Mouse (Mus musculus) intestine, postnatal 0 days (tissue): Measurements from ENCODE around the gene Clcn5. TPM values are rescaled to one million over a fixed set of nuclear protein-coding genes. Genes with fewer than 3 reads are reported as not detected.

ENCODE experiments used
- ATAC-seq: fragments of 200-750 bp; cut with Nextera tagmentation; 2 replicates; pipeline ENCODE4 v1.8.0; 2017; ENCODE audit warnings: mild to moderate bottlenecking, moderate TSS enrichment, moderate library complexity
- H3K27ac ChIP-seq: fragments of 300-500 bp; sonication (generic); 2 replicates; pipeline ENCODE4 v1.5.1; 2014; ENCODE audit warnings: mild to moderate bottlenecking, low read depth, low read length, moderate library complexity
- H3K27me3 ChIP-seq: fragments of 300-500 bp; sonication (generic); replicated peaks from 2 replicates; pipeline ENCODE4 v1.6.1; 2014; ENCODE audit warnings: low read length, mixed read lengths; ENCODE audit not compliant: control insufficient read depth, insufficient read depth
- H3K36me3 ChIP-seq: fragments of 300-500 bp; sonication (generic); 2 replicates; pipeline ENCODE4 v1.6.1; 2014; ENCODE audit warnings: mild to moderate bottlenecking, moderate library complexity; ENCODE audit not compliant: control insufficient read depth, insufficient read depth
- H3K4me1 ChIP-seq: fragments of 300-500 bp; sonication (generic); replicated peaks from 2 replicates; pipeline ENCODE4 v1.6.1; 2014; ENCODE audit warnings: antibody characterized with exemption, low read length, mixed read lengths; ENCODE audit not compliant: control insufficient read depth, insufficient read depth
- H3K4me2 ChIP-seq: fragments of 300-500 bp; sonication (generic); replicated peaks from 2 replicates; pipeline ENCODE4 v1.6.1; 2014; ENCODE audit warnings: low read depth, mild to moderate bottlenecking, moderate library complexity
- H3K4me3 ChIP-seq: fragments of 300-500 bp; sonication (generic); 2 replicates; pipeline ENCODE4 v1.5.1; 2014; ENCODE audit warnings: low read depth, low read length
- H3K9ac ChIP-seq: fragments of 300-500 bp; sonication (generic); 2 replicates; pipeline ENCODE4 v1.6.1; 2014; ENCODE audit warnings: mild to moderate bottlenecking, low read depth, low read length
- H3K9me3 ChIP-seq: fragments of 300-500 bp; sonication (generic); 2 replicates; pipeline ENCODE4 v1.6.1; 2016; ENCODE audit warnings: mixed run types; ENCODE audit not compliant: control insufficient read depth
- CTCF ChIP-seq: sonication (generic); IDR thresholded peaks from 2 replicates; pipeline ENCODE4 v1.5.1; 2016; ENCODE audit warnings: low read depth, mild to moderate bottlenecking, control low read depth, antibody characterized with exemption, moderate library complexity
- WGBS: fragments of 180-500 bp; shearing (Covaris S2); extraction: QIAGEN DNeasy Blood & Tissue Kit; methylation state at CpG from one replicate; pipeline ENCODE4 v1.1.7; 2014; 5-methylcytosine and 5-hydroxymethylcytosine counted together
- polyA plus RNA-seq: library from polyadenylated mRNA; unstranded; fragments of >200 nt; fragmentation: Nextera tagmentation; extraction: Ambion mirVana; gene quantifications from 2 replicates; pipeline ENCODE4 v1.2.1, GENCODE M21; 2015

The Clcn5 gene
- polyA plus RNA-seq, 1 experiment from 2014 or later = 23.2 TPM

- H3K9ac ChIP-seq = no peak overlapping the region
- no peak overlapping the region for H3K4me3 ChIP-seq
- no peak for TF ChIP-seq CTCF
- H3K27me3 ChIP-seq = no peaks in the 10 kb centered on the region
- H3K4me2 ChIP-seq = no peak overlapping the region
- no peaks in the 10 kb centered on the region for H3K36me3 ChIP-seq
- H3K27ac ChIP-seq = no peak overlapping the region
- ATAC-seq = no peak
- WGBS = 56% methylated on average over 3 of the region's 3 CpGs
- no peaks in the 10 kb centered on the region for H3K4me1 ChIP-seq
- H3K9me3 ChIP-seq = no peaks in the 10 kb centered on the region
These were observed 59.4 kb downstream of the Clcn5 start for GRCm38 (mm10) chrX:7259718-7260117.

- Histone ChIP-seq H3K9me3 (no peaks in the 10 kb centered on the region), H3K27me3 (no peaks in the 10 kb centered on the region), H3K9ac (no peak overlapping the region), H3K27ac (no peak overlapping the region), H3K4me3 (no peak overlapping the region), H3K4me2 (no peak overlapping the region), H3K4me1 (no peaks in the 10 kb centered on the region), H3K36me3 (no peaks in the 10 kb centered on the region)
- 65% methylated on average over 3 of the region's 3 CpGs for WGBS
- ATAC-seq = no peak
- no peak for TF ChIP-seq CTCF
These were observed 63.1 kb downstream of the Clcn5 start for GRCm38 (mm10) chrX:7256022-7256421.

DNA sequence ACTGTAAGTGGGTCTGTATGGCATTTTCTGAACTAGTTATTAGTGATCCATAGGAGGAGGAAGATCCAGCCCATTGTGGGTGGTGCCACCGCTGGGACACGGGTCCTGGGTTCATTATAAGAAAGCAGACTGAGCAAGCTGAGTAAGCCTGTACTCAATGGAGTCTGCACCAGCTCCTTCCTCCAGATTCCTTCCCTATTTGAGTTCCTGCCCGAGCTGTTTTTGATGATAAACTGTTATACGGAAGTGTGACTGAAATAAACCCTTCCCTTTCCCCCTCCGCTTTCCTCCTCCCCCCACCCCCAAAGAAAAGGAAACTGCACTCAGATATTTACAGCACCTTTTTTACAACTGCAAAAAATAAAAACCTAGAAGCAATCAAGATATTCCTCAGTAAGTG, 115.1 kb downstream of the Clcn5 start:
- Histone ChIP-seq H3K36me3 (no peaks in the 10 kb centered on the region), H3K4me1 (no peaks in the 10 kb centered on the region), H3K27ac (no peak overlapping the region), H3K9ac (no peak overlapping the region), H3K27me3 (no peaks in the 10 kb centered on the region), H3K4me2 (no peak overlapping the region), H3K9me3 (no peaks in the 10 kb centered on the region), H3K4me3 (no peak overlapping the region)
- ATAC-seq = no peak
- no peak for TF ChIP-seq CTCF
- WGBS = 56% methylated on average over 5 of the region's 5 CpGs

DNA sequence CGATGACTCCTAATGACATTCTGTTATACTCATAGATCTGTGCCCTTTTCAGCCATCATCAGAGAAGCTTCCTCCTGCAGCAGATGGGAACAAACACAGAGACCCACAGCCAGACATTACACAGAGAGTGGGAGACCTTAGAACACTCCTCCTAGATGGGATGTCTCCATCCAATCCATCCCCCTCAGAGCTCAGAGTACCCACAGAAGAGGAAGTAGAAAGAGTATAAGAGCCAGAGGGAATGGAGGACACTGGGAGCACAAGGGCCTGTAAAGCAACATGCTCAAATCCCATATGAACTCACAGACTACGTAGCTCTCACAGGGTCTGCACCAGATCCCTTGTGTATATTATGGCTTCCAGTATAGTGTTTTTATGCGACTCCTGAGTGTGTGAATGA, 115.6 kb downstream of the Clcn5 start:
- no peak overlapping the region for H3K4me3 ChIP-seq
- no peak overlapping the region for H3K9ac ChIP-seq
- no peaks in the 10 kb centered on the region for H3K27me3 ChIP-seq
- H3K9me3 ChIP-seq = no peaks in the 10 kb centered on the region
- WGBS = 90% methylated on average over 3 of the region's 3 CpGs
- ATAC-seq = no peak
- no peaks in the 10 kb centered on the region for H3K4me1 ChIP-seq
- no peak for TF ChIP-seq CTCF
- no peak overlapping the region for H3K4me2 ChIP-seq
- H3K36me3 ChIP-seq = no peaks in the 10 kb centered on the region
- H3K27ac ChIP-seq = no peak overlapping the region

DNA sequence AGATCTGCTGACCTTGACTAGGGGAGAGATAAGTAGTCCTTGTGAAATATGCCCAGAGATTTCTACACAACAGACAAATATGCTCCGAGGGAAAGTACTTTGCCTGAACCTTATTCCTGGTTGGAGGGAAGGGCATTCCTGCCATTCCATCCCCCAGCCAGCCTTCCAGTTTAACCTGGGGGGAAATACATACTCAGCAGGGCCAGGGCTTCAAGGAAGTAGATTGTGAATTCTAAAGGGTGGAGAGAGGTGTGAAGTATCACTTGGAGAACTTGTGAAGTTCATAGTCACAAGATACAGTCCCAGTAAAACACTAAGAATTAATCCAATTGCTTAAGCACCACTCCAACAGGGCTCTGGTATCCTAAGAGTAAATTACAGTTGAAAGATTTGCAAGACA, 121.3 kb downstream of the Clcn5 start:
- H3K27ac ChIP-seq = no peak overlapping the region
- no peak overlapping the region for H3K9ac ChIP-seq
- H3K9me3 ChIP-seq = no peaks in the 10 kb centered on the region
- no peak for TF ChIP-seq CTCF
- no peak overlapping the region for H3K4me2 ChIP-seq
- H3K4me1 ChIP-seq = no peaks in the 10 kb centered on the region
- 32% methylated on average over 1 of the region's 1 CpGs for WGBS
- peak; percentile 54; the same call in 1 of the 2 replicates for ATAC-seq
- no peaks in the 10 kb centered on the region for H3K27me3 ChIP-seq
- no peaks in the 10 kb centered on the region for H3K36me3 ChIP-seq
- no peak overlapping the region for H3K4me3 ChIP-seq

GRCm38 (mm10) chrX:7190816-7191215, 128.3 kb downstream of the Clcn5 start:
- no peak overlapping the region for H3K4me3 ChIP-seq
- no peak overlapping the region for H3K4me2 ChIP-seq
- H3K4me1 ChIP-seq = no peaks in the 10 kb centered on the region
- no peaks in the 10 kb centered on the region for H3K27me3 ChIP-seq
- WGBS = 82% methylated on average over 4 of the region's 4 CpGs
- no peaks in the 10 kb centered on the region for H3K36me3 ChIP-seq
- H3K27ac ChIP-seq = no peak overlapping the region
- no peak for TF ChIP-seq CTCF
- no peak overlapping the region for H3K9ac ChIP-seq
- ATAC-seq = no peak
- H3K9me3 ChIP-seq = no peaks in the 10 kb centered on the region

GRCm38 (mm10) chrX:7188311-7188807, 130.8 kb downstream of the Clcn5 start:
- 14% methylated on average over 17 of the region's 17 CpGs for WGBS
- ATAC-seq = peak; percentile 74
- TF ChIP-seq CTCF = no peak
- Histone ChIP-seq H3K4me1 (no peaks in the 10 kb centered on the region), H3K9me3 (no peaks in the 10 kb centered on the region), H3K4me2 (peak overlapping the region; percentile 62), H3K9ac (peak overlapping the region; percentile 48), H3K36me3 (peaks cover 2% of the 10 kb centered on the region; the same call in 1 of the 2 replicates), H3K27ac (peak overlapping the region; percentile 82), H3K27me3 (no peaks in the 10 kb centered on the region), H3K4me3 (peak overlapping the region; percentile 37)
